Mouse (Mus musculus) thymus, adult 2 months (tissue): ENCODE data around the gene Dynlrb2. TPM values are rescaled to one million over a fixed set of nuclear protein-coding genes. Genes with fewer than 3 reads are reported as not detected.

Source experiments
- DNase-seq: peaks from one replicate; pipeline ENCODE4 v3.0.0; 2021
- H3K27ac ChIP-seq: fragments of 200-500 bp; 2 replicates; pipeline ENCODE4 v1.5.1; 2012; ENCODE audit warnings: low read length, control low read depth; ENCODE audit not compliant: control insufficient read depth, insufficient read depth
- H3K27me3 ChIP-seq: fragments of 200-500 bp; 2 replicates; pipeline ENCODE4 v1.6.1; 2012; ENCODE audit warnings: mild to moderate bottlenecking, low read length, moderate library complexity, mixed read lengths; ENCODE audit not compliant: control insufficient read depth, insufficient read depth
- H3K36me3 ChIP-seq: fragments of 200-500 bp; 2 replicates; pipeline ENCODE4 v1.6.1; 2012; ENCODE audit warnings: mild to moderate bottlenecking, low read length, moderate library complexity; ENCODE audit not compliant: control insufficient read depth, insufficient read depth
- H3K4me1 ChIP-seq: fragments of 200-500 bp; replicated peaks from 2 replicates; pipeline ENCODE4 v1.6.1; 2012; ENCODE audit warnings: low read length; ENCODE audit not compliant: control insufficient read depth, insufficient read depth
- H3K4me3 ChIP-seq: fragments of 200-500 bp; 2 replicates; pipeline ENCODE4 v1.5.1; 2012; ENCODE audit warnings: mild to moderate bottlenecking, low read length, control low read depth, moderate library complexity; ENCODE audit not compliant: control insufficient read depth, insufficient read depth
- CTCF ChIP-seq: fragments of 200-500 bp; IDR thresholded peaks from 2 replicates; pipeline ENCODE4 v1.5.1; 2012; ENCODE audit warnings: mild to moderate bottlenecking, control low read depth, low read length, moderate library complexity, borderline replicate concordance; ENCODE audit not compliant: control insufficient read depth, poor library complexity, insufficient read depth; ENCODE audit errors: extremely low read depth
- POLR2A ChIP-seq: fragments of 200-500 bp; IDR thresholded peaks from 2 replicates; pipeline ENCODE4 v1.6.1; 2012; ENCODE audit warnings: mild to moderate bottlenecking, low read length, control low read depth, moderate library complexity; ENCODE audit not compliant: control insufficient read depth, poor library complexity, insufficient read depth; ENCODE audit errors: extremely low read depth
- WGBS: fragments of 180-500 bp; shearing (Covaris S2); methylation state at CpG from one replicate; pipeline ENCODE4 v1.1.7; 2018; 5-methylcytosine and 5-hydroxymethylcytosine counted together
- polyA plus RNA-seq: library from polyadenylated mRNA; depleted of rRNA; stranded (reverse); fragments of >200 nt; gene quantifications from 2 replicates; pipeline ENCODE4 v1.2.3, GENCODE M21; 2012; rRNA removed

The Dynlrb2 gene
- polyA plus RNA-seq = 1.3 and 1.7 TPM in 2 replicates

DNA sequence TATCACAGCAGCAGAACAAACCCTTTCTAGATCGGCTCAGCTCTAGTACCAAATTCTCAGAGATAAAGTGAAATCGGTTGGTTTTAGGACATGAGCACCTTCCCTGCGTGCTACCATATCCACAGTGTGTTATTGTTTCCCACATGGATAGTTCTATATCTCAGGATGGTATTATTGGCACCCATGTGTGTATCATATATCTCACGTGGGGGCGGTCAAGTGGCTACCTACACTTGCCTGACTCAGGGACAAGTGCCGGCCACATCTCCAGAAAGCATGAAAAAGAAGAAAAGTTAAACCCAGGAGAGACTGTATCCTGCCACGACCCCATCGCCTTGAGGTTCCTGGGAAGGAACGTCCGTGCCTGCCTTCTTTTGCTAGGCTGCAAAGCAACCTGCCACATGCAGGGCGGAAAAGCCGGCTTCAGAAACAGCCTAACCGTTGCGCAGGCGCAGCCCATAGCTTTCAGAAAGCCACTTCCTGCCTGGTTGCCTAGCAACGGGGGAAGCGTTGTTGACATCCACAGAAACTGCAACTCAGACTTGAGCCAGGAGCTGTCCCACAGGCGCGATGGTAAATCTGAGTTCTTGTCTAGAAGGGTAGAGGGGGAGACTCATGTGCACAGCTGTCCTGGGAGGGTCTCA is at the start of gene Dynlrb2:
Gene Dynlrb2, plus strand, starts transcription at position 498 of the 644 bp plus-strand sequence.
- DNase-seq = peak; percentile 97

DNA sequence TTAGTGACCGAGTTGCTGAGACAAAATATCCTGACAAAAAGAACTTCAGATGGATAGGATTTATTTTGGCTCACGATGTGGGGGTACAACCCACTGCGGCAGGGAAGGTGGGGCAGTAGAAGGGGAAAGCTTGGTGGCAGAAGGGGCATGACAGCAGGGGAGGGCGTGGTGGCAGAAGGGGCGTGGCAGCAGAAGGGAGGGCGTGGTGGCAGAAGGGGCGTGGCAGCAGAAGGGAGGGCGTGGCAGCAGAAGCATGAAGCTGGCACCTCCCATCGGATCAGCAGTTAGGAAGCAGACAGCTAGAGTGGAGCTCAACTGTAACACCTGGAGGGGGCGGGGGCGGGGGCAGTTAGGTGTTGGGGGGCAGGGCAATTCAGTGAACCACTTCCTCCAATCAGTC is 46.2 kb upstream of the Dynlrb2 start:
- Histone ChIP-seq H3K4me1 (peaks cover 6% of the 10 kb centered on the region), H3K4me3 (no peak overlapping the region), H3K27ac (no peak overlapping the region), H3K27me3 (no peaks in the 10 kb centered on the region), H3K36me3 (no peaks in the 10 kb centered on the region)
- TF ChIP-seq CTCF = no peak
- TF ChIP-seq POLR2A = no peak
- no peak for DNase-seq
- 90% methylated on average over 11 of the region's 11 CpGs for WGBS

More for the DNA sequence above, at the start of gene Dynlrb2:
- peak; percentile 48; the same call in 1 of the 2 replicates for TF ChIP-seq CTCF
- peak; percentile 89 for TF ChIP-seq POLR2A
- no peaks in the 10 kb centered on the region for H3K36me3 ChIP-seq
- H3K27me3 ChIP-seq = no peaks in the 10 kb centered on the region
- H3K27ac ChIP-seq = 0 out of 2 replicates have a peak within 1 kb of the TSS, but pooled peaks have one; percentile 24
- 6% methylated on average over 19 of the region's 19 CpGs for WGBS
- H3K4me1 ChIP-seq = peaks cover 15% of the 10 kb centered on the region
- H3K4me3 ChIP-seq = peak within 1 kb of the TSS; percentile 32

DNA sequence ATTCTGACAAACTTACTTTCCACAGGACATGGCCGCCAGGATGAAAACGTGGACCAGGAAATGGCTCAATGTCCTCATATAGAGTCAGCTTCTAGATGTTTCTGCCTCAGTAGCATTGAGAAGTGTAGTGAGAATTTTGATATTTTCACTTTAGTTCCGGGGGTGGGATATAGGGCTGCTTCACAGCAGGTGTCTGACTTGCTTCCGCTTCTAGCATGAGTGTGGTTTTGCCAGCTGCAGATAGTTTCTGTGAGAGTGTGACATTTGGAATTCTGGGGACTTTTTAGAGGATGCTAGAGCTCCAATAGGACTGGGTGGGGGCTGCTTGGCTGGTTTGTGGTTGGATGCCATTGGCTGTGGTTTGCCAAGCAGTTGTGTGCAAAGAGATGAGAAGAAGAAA is 43.3 kb upstream of the Dynlrb2 start:
- Histone ChIP-seq H3K36me3 (no peaks in the 10 kb centered on the region), H3K4me1 (peaks cover 6% of the 10 kb centered on the region), H3K27ac (peak overlapping the region; percentile 21; the same call in 1 of the 2 replicates), H3K4me3 (no peak overlapping the region), H3K27me3 (no peaks in the 10 kb centered on the region)
- peak; percentile 35 for DNase-seq
- WGBS = 41% methylated on average over 4 of the region's 4 CpGs
- TF ChIP-seq POLR2A = no peak
- TF ChIP-seq CTCF = no peak

DNA sequence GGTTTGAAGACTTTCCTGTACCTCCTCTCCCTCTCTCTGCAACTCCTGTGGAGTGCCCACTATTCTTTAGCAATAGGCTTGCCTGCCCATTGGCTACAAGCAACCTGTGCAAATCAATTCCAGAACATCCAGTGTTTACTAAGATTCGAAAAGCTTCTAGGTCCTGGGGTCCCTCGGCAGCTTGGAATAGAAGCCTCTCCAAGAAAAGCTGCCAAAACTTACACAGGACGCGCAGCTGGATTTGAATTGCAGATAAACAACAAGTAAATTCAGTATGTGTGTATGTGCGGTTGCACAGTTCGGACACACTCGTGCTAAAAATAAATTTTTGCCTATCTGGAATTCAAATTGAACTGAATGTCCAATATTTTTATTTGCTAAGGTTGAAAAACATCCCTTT is 38.2 kb upstream of the Dynlrb2 start:
- no peak overlapping the region for H3K27ac ChIP-seq
- no peaks in the 10 kb centered on the region for H3K36me3 ChIP-seq
- WGBS = 93% methylated on average over 7 of the region's 7 CpGs
- no peaks in the 10 kb centered on the region for H3K27me3 ChIP-seq
- no peak overlapping the region for H3K4me3 ChIP-seq
- H3K4me1 ChIP-seq = peaks cover 1% of the 10 kb centered on the region
- DNase-seq = no peak
- TF ChIP-seq POLR2A (no peak), CTCF (no peak)

DNA sequence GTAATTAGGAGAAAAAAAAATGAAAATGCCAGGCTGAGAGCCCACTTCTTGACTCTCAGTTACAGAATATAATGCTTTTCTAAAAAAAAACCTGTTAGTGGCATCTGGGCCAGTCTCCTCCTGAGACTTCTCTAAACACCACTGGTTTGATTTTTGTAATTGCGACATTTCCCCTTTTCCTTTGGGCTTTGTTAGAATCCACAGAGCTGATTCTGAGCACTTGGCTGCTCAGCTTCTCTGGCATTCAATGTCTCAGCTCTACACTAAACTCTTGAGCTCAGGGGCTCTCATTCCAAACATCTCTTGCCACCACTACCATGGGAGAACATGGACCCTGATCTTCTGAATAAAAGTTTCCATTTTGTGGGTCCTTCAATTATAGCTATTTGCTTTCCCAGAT is 37.7 kb upstream of the Dynlrb2 start:
- DNase-seq = no peak
- WGBS = 47% methylated on average over 1 of the region's 1 CpGs
- H3K27ac ChIP-seq = no peak overlapping the region
- H3K27me3 ChIP-seq = no peaks in the 10 kb centered on the region
- H3K4me1 ChIP-seq = no peaks in the 10 kb centered on the region
- TF ChIP-seq CTCF (no peak), POLR2A (no peak)
- H3K36me3 ChIP-seq = no peaks in the 10 kb centered on the region
- H3K4me3 ChIP-seq = no peak overlapping the region

DNA sequence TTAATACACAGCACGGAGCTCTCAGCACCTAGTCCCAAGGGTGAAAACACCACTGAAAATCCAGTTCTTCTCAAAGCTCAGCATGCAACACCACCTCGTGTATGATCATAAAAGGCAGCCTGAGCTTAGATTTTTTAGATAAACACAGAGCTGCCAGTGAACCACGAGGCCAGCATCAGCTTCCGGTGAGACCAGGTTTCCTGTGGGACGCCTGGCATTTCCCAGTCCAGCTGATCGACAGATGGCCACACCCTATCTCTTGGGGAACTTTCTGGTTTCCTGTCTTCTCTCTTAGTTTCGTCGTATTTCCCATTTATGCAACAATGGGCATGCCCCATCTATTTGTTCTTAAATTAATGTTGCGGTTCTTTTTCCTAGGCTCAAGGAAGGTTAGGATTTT is 26.8 kb upstream of the Dynlrb2 start:
- H3K4me3 ChIP-seq = no peak overlapping the region
- 15% methylated on average over 9 of the region's 9 CpGs for WGBS
- no peak overlapping the region for H3K27ac ChIP-seq
- peaks cover 6% of the 10 kb centered on the region; the same call in 1 of the 2 replicates for H3K4me1 ChIP-seq
- H3K36me3 ChIP-seq = no peaks in the 10 kb centered on the region
- TF ChIP-seq POLR2A (no peak), CTCF (no peak)
- no peak for DNase-seq
- H3K27me3 ChIP-seq = no peaks in the 10 kb centered on the region
